Mouse (Mus musculus) testis, adult 2 months (tissue): Measurements from ENCODE around the gene Tbx4.

Source experiments
- CTCF ChIP-seq: fragments of 200-500 bp; IDR thresholded peaks from 2 replicates; pipeline ENCODE4 v1.5.1; 2012; ENCODE audit warnings: low read depth, mild to moderate bottlenecking, inconsistent platforms, low read length, moderate library complexity; ENCODE audit not compliant: control insufficient read depth, insufficient read depth, insufficient replicate concordance
- POLR2A ChIP-seq: fragments of 200-500 bp; IDR thresholded peaks from 2 replicates; pipeline ENCODE4 v1.6.1; 2012; ENCODE audit warnings: low read depth, mild to moderate bottlenecking, inconsistent platforms, low read length, moderate library complexity; ENCODE audit not compliant: control insufficient read depth

GRCm38 (mm10) chr11:85948765-85949164, 62.5 kb downstream of the Tbx4 start:
- TF ChIP-seq POLR2A: no peak
- TF ChIP-seq CTCF: no peak
